Mouse (Mus musculus) frontal cortex, adult (tissue): ENCODE measurements around the gene Snx14.
A peak's percentile ranks its signal among the peaks of the same experiment; 100 is the strongest.
"Not testable (repeated sequence)": the region's sequence is repeated elsewhere in the genome, so short reads cannot be mapped to it uniquely, and the experiment has no call there.

Experiments used
- ATAC-seq: cut with Nextera tagmentation; 2 replicates; pipeline ENCODE4 v1.9.2; 2017; ENCODE audit warnings: mild to moderate bottlenecking, moderate library complexity, mixed read lengths; ENCODE audit not compliant: low TSS enrichment

Snx14 gene

DNA sequence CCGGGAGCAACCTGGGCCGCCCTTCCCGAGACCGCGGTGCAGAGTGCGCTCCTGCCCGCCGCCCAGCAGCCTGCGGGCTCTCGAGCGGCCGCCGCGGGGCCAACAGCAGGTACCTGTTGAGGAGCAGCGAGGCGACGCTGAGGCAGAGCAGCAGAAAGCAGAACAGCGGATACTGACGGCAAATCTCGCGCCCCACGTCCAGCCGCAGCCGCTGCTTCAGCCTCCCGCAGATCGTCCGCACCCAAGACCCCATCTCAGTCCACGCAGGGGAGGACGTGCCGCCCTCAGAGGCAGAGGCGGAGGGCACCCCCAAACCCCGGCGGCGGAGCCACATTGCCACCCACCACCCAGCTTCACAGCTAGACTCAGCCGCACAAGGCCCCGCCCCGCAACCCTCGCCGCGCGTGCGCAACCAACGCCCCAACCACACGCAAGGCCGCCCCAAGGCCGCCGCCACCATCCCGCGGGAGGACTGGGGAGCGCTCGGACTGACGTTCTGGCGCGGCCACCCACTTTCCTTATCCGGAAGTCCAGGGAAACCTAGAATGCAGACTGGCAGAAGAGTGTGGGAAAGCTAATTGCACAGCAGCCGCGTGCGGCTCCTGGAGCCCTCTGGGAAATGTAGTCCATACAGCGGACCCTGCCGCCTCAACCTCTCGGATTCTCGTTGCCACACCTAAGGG is at the start of gene Snx14:
Gene Snx14, minus strand, starts transcription at position 404 of the 683 bp plus-strand sequence.
- peak; percentile 95 for ATAC-seq

DNA sequence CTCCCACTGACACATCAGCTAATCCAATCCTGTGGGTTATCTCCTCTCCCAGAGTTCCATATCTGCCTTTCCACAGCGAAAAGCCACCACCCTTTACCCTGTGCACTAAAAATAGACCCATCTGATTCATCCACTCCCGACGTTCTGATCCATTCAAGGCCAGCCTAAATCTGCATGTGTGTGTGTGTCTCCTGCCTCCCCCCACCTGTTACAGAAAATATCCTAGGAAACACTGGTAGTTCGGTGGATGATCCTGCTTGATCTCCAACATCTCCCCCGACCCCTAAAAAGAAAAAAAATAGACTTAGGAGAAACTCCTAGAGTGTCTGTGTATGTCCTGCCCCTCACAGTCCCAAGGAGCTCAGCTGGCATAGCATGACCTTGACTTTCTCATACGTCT is 45.8 kb upstream of the Snx14 start:
- no peak for ATAC-seq

- peak; percentile 45 for ATAC-seq
Observed at GRCm38 (mm10) chr9:88482829-88483396, 44.2 kb upstream of the Snx14 start.

DNA sequence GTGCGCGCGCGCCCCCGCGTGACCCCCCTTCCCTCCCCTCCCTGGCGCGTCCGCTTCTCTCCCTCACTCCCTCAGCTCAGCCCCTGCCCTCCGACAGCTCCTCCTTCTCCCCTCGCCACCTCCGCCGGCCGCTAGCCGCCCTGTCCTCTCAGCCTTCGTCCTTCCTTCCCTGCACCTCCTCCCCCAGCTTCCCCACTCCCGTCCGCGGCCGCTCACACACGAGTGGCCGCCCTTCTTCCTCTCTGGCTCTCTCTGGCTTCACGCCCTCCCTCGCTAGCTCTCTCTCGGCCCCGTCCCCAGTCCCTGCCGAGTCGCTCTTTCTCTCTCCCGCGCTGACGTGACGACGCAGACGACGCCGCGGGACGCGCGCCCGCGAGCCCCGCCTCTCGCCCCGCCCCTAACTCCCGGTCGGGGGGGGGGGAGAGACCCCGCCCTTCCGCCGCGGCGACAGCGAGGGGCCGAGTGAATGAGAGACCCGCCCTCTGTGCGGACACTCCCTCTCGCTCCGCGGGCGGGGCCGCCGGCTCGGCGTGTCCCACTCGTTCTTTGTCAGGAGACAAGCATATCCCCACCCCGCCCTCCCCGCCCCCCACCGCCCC is 43.6 kb upstream of the Snx14 start, which contains the start of gene Syncrip:
Gene Syncrip, minus strand, starts transcription at position 345 of the 599 bp plus-strand sequence.
- peak; percentile 88 for ATAC-seq

DNA sequence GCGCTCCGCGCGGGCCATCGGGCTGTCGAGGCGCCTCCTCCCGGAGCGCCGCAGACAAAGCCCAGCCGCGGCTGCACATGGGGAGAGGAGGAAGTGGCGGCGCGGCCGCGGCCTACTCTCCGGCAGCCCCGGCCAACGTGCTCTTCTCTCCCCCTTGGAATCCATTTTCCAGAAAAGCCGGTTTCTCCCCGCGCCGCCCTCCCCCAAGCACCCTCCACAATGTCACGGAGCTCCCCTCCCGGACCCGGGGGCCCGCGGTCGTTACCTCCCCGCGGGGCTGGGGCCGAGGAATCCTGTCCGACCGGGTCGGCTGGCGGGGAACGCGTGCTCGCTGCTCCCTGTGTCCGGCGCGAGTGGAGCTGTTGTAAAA is 43.0 kb upstream of the Snx14 start:
- ATAC-seq = no peak; the same call in 1 of the 2 replicates

- peak; percentile 32 for ATAC-seq
Observed at GRCm38 (mm10) chr9:88481061-88481790, 42.5 kb upstream of the Snx14 start.

- ATAC-seq = no peak
Observed at GRCm38 (mm10) chr9:88480120-88480519, 41.4 kb upstream of the Snx14 start.

DNA sequence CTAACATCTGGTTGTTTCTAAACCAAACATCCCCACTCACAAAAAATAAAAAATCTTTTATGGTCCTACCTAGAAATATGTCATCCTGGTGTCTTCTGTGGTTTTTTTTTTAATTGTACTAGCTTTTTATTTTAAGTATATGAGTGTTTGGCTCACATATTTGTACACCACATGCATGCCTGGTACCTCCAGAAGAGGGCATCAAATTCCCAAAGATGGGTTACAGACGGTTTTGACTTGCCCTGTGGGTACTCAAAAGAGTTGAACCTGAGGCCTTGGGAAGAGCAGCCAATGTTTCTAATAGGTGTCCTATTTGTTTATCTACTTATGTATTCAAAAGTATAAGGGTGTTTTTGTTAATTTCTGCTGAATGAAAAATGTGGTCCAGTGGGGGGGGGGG is 37.4 kb upstream of the Snx14 start:
- ATAC-seq = no peak

- not testable (repeated sequence) for ATAC-seq
Observed at GRCm38 (mm10) chr9:88461017-88461416, 22.3 kb upstream of the Snx14 start.

GRCm38 (mm10) chr9:88439991-88440390 is 1.2 kb upstream of the Snx14 start:
- no peak for ATAC-seq

DNA sequence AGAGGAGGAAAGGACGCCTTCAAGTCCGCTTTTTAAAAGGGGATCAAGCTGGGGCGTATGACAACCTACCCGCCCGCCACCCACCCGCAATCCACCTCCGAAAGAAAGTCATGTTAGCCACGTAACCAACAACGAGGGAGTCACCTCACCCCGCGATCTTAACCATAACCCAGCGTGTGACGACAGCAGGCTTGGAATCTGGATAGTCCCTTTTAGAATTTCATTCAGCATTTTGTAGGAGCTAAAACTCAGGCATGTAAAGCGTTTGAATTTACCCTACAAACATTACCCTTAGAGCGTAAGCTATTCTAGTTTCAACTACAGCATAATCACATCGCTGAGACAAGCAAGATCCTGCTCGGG is 461 bp upstream of the Snx14 start:
- peak; percentile 63 for ATAC-seq

DNA sequence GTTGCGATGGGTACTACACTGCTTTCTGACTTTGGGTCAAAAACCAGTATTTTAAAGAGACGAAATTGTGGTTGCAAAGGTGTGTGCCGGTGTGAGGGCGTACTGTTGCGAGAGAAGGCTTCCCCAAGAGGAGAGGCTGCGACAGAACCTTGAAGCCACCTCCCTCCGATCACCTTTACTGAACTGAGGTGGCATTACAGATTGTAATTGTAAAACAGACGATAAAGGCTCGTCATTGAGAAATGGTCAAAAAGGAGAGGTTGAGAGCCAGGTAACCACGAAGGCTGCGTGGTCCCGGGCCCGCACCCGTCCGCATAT is 562 bp downstream of the Snx14 start:
- ATAC-seq = peak; percentile 10; the same call in 1 of the 2 replicates

DNA sequence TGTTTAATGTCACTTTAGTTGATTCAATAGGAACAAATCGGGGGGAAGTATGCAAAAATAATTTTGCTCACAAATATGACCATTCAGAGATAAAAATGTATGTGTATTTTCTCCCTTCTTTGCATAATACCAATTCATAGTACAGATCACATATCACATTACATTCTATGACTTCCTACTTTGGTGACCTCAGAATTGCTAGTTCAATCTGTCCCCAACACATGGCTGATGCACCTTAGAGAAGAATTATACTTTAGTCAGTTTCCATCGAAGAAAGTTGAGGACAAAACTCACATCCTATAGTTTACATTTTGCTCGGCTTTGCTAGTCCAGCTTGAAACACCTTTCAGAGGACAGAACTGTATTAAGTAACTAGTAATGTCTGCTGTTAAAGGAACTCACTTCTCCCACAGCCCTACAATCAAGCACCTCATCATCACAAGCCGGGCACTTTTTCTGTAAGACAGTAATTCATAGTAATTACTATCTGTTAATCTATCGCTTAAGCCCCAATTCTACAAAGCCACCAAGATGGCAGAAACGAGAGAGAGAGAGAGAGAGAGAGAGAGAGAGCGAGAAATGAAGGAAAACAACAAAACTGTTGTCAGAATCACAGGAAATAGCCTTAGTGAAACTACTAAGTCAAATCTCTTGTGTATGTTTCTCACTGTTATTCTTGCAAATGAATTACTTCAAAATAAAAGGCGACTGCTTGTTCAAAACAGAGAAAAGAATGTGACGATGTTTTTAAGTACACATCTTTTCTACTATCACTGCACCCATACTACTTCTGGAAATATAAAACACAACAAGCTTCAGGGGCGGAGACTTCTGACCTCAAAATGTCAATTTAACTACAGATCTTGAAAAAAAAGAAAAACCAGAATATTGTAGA is 1.2 kb downstream of the Snx14 start:
- no peak for ATAC-seq

DNA sequence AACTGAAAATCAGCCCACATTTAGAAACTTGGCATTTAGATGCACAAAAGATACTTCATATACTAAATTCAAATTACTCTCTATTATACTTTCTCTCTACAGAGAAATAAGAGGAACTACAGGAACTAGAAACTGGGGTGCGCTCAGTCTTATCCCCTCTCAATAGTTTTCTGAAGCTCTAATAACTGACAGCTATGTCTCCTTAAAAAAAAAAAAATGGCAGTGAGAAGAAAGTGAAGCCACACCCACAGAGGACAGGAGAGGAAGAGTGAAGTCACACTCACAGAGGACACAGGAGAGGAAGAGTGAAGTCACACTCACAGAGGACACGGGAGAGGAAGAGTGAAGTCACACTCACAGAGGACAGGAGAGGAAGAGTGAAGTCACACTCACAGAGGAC is 14.4 kb downstream of the Snx14 start:
- ATAC-seq = peak; percentile 20; the same call in 1 of the 2 replicates

DNA sequence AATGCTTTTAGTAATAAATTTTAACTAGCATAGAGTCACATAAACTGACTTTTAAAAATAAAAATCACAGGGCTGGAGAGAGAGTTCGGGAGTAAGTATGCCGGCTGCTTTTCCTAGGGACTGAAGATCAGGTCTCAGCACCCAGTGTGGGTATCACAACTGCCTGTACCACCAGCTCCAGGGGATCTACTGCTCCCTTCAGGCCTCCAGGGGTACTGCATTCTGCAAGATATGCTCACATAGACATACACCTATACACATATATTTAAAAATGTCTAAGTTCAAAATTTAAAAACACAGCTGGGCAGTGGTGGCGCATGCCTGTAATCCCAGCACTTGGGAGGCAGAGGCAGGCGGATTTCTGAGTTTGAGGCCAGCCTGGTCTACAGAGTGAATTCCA is 16.3 kb downstream of the Snx14 start:
- no peak for ATAC-seq

DNA sequence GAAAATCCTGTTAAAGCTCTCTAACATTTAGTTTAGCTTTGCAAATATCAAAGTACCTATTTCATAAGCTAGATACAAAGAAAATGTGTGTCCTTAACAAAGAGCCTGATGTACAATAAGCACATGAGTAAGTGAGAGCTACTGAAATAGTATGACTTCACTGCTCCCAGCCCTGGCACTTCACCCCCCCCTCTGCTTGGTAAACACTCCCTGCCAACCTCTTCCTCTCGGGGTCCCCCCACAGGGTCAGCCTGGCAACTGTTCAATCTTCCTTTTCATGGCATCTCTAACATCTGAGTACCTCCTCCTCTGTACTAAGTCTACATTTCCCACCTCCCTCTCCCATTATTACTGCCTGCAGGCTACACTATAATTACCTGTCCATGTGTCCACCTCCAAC is 22.0 kb downstream of the Snx14 start:
- ATAC-seq = no peak

DNA sequence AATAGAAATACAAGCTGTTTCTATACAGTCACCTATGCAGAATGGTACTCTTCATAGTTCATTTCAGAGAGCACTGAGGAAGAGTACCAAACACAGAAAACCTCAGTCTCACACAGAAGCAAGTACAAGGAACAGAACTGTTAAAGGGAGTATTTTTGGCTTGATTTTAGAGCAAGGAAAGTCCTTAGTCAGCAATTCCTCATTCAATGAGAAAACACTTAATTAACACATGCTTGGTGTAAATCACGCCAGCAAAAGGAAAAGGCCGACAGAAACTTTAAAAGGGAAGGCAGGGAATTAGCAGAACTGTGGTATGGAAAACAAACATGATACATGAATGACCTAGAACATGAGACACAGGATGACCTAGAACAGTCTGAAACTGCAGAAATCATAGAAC is 28.8 kb downstream of the Snx14 start:
- ATAC-seq = no peak

- no peak for ATAC-seq
Observed at GRCm38 (mm10) chr9:88404515-88404914, 34.2 kb downstream of the Snx14 start.

- peak; percentile 69; the same call in 1 of the 2 replicates for ATAC-seq
Observed at GRCm38 (mm10) chr9:88404088-88404487, 34.7 kb downstream of the Snx14 start.

- ATAC-seq = no peak
Observed at GRCm38 (mm10) chr9:88398461-88398860, 40.3 kb downstream of the Snx14 start.

DNA sequence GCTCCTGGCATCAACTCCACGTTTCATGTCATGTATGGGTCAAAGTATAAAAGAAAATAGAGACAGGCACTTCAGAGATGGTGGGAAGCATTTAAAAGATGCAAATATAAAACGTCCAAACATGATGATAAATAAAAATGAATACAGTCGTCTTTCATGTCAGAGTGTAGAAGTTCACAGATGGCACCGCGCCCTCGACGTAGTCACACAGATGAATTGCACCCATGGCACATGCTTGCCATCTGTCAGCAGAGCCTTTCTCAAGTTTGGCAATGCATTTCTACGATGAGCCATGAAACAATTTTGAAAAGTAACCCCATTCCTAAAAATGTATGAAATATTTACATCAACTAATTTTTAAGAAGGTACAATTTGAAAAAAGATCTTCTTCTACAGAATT is 43.9 kb downstream of the Snx14 start:
- no peak for ATAC-seq

GRCm38 (mm10) chr9:88388826-88389225 is 49.9 kb downstream of the Snx14 start:
- no peak for ATAC-seq
